Mouse (Mus musculus): ENCODE results near the gene Fggy.

Gene Fggy

DNA sequence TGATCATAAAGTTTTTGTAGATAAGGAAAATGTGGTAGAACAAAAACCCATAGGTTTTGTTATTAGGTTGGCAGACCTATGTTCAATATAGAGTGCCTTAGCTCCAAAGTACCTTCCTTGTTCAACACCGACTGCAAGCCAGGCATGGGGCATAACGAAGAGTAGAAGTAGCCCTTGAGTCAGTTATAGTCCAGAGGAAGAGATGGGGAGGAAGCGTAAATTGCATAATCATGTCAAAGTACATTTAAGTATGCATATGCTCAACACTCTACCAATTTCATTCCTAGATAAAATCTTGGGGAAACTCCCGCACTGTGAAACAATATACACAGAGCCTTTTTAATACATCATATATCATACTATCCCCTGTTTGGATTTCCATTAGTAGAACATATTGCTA, 221.2 kb downstream of the Fggy start:
- no peak for DNase-seq (ENCODE audit: low spot score in 2 of 2)

DNA sequence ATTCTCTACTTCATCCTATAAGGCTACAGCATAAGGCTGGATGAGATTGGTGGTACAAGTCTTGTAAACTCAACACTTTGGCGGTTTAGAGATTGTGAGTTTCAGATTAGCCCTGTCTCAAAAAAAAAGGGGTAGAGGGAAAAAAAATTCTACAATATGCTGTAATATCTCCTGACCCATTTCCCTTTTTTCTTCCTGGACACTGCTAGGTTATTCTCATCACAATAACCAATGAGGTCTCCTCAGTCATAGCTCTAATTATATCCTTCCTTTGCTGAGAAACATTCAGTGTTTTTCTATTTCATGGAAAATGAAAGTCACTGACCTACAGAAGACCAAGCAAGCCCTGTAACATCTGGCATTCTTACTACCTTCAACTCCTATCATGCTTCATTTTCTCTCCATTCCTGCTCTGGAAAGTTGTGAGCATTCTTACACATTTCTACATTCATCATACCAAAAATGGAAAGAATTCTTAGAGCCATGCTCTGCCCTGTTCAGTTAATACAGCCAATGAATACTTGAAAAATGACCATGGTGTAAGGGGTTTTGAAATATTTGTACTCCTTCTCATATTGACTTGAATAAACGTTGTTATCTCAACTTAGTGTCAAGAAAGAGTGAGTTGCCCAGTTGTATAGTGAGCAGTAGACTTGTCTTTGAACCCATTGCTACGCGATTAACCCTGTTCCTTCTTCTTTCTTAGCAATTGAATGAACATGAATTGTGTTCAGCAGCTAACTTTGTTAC, 227.0 kb downstream of the Fggy start:
- no peak for DNase-seq (ENCODE audit: low spot score in 2 of 2)

- DNase-seq (ENCODE audit: low spot score in 2 of 2), result no peak
These were observed 230.3 kb downstream of the Fggy start for GRCm38 (mm10) chr4:95787609-95788008.

DNA sequence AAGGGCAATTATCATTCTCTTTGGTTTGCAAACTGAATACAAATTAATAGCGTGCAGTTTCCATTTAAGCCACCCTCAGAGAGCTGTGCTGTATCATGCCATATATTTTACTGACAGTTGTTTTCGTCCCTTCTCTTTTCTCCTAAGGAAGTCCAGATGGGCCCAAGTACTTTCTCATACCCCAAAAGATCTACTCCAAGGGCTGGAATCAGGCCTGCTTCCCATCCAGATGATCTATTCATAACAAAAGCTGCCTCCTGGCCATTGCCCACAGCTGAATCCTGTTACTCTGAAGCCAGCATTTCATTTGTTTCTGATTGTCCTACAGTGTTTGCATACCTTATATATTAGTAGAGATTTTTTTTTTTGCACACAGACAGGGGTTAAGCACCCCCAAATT, 231.6 kb downstream of the Fggy start:
- DNase-seq (ENCODE audit: low spot score in 2 of 2), result no peak

DNA sequence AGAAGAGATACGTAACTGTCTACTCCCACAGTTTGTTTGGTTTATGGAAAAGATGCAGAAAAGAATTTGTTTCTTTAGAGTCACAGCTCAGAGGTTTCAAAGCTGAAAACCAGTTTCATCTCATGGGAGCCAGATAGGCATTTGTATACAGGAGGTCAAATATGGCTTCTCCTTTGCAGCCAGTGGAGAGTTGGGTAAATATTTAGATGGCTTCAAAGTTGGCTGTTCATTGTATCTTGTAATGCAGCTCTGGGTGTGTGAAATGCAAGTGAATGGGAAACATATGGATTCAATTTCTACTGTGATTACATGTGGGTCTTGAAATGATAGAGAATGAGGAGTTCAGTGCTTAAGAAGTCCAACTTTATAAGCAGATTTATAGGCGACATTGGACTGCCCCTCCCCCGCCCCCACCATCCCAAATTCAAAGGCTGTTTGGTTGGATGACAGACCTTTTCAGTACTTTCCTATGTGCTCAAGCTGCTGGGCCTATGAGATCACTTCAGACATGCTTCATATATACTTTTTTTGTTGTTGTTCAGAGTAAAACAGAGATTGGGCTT, 234.7 kb downstream of the Fggy start:
- DNase-seq (ENCODE audit: low spot score in 2 of 2), result no peak

DNA sequence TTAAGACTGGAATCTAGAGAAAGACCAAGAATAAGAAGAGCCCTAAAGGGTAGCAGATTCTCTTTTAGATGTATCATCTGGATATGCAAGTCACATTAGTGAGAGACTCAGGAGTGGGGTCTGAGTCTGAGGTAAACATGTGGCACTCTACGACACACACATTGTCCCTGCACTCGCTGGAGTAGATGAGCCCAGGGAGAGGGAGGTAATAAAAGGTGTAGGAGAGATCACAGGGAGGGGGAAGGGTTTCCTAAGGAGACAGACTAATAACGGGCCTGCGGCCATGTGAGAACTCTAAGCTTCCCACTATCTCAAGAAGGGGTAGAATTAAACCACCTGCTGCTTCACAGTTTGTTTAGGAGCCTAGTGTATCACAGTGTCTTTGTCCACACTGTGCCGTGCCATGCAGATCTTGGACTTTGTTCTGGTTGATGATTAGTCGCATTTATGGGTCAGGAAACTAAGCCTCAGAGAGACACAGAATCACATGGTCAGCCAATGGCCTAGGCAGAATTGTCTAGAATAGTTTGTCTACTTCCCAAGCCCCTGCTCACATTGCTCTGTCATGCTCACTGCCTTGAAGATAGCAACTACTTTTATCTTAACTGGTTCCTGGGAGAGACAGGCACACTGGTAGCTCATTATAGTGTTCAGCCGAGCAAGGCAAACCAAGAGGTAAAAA, 236.5 kb downstream of the Fggy start:
- no peak for DNase-seq (ENCODE audit: low spot score in 2 of 2)

DNA sequence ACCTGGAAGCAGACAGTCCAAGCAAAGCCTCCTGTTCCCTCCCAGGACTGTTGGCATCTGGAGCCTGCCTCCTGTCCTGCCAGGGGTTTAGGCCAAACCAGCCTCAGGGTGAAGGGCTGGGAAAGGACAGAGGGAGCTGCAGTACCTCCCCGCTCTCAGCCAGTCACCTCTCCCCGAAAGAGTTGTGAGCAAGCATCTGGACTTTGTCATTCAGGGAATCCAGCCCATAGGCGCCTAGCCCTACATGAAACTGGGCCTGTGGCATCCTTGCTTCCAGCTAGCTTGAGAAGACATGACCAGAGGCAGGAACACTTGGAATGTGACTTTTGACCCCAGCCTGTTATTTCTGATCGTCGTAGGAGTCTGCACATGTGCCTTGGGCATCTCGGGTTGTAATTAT, 237.3 kb downstream of the Fggy start:
- DNase-seq (ENCODE audit: low spot score in 2 of 2), result no peak

DNA sequence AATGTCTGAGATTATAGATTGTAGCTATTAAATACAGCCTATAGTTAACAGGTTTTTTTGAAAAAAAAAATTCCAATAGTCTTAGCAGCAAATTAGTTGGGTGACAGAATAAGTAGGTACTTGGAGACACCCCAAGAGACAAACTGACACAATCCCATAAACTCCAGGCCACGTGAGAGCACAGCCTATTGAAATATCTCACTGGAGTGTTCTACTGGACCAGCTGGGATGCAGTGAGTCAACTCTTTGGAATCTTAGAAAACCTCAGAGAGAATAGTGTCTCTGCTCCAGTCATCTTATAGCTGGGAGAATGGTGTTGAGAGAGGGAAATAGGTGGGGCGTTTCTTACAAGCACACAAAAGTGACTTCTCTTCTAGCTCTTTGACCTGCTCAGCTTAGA, 238.0 kb downstream of the Fggy start:
- DNase-seq (ENCODE audit: low spot score in 2 of 2), result no peak

GRCm38 (mm10) chr4:95819650-95820049, 262.3 kb downstream of the Fggy start:
- no peak for DNase-seq (ENCODE audit: low spot score in 2 of 2)

- DNase-seq (ENCODE audit: low spot score in 2 of 2), result no peak
These were observed 264.7 kb downstream of the Fggy start for GRCm38 (mm10) chr4:95821906-95822579.

DNA sequence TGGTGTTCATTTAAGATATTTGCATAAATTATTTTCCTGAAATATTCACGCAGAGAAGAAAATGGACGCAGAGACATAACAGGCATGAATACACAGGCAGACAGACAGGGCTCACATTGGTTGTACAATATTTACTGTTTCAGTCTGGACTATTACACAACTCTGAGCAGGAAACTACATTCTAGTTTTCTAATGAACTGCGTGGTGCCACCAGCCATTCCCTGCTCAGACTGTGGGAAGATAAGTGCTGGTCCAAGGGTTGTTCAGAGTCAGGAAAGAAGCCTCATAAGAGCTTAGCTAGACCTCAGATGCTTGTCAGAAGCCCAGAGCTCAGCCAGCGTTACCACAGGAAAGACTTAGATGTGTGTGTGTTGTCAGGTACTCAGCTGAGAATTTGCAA, 270.9 kb downstream of the Fggy start:
- no peak for DNase-seq (ENCODE audit: low spot score in 2 of 2)

GRCm38 (mm10) chr4:95830320-95830719, 273.0 kb downstream of the Fggy start:
- no peak for DNase-seq (ENCODE audit: low spot score in 2 of 2)

GRCm38 (mm10) chr4:95839860-95840259, 282.6 kb downstream of the Fggy start:
- no peak for DNase-seq (ENCODE audit: low spot score in 2 of 2)

GRCm38 (mm10) chr4:95840389-95841053, 283.2 kb downstream of the Fggy start:
- DNase-seq (ENCODE audit: low spot score in 2 of 2), result no peak

DNA sequence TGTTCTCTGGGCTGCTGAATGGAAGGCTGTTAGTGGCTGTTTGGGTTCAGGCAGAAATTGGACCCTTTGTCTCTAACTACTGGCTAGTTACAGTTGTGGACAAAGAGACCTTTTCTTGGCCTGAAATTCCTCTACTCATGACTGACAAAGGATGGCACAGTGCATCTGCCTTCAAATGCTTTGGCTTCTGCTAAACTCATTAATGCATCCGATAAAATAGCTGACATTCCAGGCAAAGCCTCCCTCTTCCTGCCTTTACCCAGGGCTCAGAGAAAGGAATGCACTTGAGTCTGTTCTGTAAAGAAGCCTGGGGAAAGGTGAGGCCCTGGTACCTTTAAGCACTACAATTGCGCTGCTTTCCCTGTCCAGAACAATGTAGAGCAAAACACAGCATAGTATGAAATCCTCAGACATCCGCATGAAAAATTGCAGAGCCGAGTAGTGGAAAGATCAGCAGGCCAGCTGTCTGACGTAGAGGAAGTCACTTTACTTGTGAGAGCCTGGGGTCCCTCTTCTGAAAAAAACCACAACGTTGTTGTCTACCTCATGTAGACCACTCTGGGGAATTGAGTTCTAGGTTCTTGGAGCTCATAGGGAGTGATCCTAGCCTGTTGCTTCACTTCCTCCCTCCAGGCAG, 288.8 kb downstream of the Fggy start:
- DNase-seq (ENCODE audit: low spot score in 2 of 2), result no peak

- DNase-seq (ENCODE audit: low spot score in 2 of 2), result no peak
These were observed 289.9 kb downstream of the Fggy start for GRCm38 (mm10) chr4:95847219-95847618.

DNA sequence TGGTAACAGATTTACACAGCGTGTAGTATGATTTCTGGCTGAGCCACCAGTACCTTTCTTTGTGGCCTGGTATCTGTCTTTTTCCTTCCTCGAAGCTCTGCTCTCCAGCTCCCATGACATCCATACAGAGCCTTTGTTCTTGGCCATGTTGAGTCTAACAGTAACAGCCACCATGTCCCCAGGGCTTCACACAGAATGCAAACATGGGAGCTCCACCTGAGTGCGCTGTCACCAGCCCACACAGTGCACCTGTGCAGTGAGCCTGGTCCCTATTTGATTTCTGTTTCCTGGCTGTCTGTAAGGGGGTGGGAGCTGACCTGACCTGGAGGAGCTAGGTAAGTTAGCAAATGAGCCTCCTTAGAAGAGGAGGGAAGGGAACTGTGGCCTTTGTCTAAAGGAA, 290.4 kb downstream of the Fggy start:
- peak in 1 of 2 experiments; percentile 9 for DNase-seq (ENCODE audit: low spot score in 2 of 2)

GRCm38 (mm10) chr4:95849497-95849896, 292.2 kb downstream of the Fggy start:
- no peak for DNase-seq (ENCODE audit: low spot score in 2 of 2)

DNA sequence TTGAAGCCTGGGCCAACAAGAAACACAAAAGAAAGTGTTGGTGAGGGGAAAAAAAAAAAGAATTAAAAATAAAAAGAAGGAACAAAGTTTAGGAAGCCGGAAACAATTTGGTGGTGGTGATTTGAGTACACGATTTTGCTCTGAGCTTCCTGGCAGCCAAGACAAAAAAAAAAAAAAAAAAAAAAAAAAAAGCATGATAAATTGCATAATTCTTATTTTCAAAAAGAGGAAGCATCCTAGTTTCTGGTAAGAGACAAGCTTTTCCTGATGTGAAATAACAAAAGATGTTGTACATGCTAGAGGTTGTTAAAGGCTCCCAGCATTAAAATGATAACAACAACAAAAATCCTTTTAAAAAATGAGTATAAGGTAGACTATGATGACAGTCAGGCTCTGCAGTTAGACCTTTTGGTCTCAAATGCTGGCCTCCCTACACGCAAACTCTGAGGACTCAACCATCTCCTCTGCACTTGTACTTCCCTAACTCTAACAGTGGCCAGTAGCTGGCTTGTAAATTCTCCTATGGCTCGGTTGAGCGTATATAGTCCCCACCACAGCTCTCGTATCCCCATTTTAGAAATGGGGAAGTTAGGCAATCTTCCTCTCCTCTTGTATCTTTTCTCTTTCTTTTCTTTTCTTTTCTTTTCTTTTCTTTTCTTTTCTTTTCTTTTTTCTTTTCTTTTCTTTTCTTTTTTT, 292.9 kb downstream of the Fggy start:
- DNase-seq (ENCODE audit: low spot score in 2 of 2), result peak in 1 of 2 experiments; percentile 27

GRCm38 (mm10) chr4:95852257-95852656, 294.9 kb downstream of the Fggy start:
- no peak for DNase-seq (ENCODE audit: low spot score in 2 of 2)

DNA sequence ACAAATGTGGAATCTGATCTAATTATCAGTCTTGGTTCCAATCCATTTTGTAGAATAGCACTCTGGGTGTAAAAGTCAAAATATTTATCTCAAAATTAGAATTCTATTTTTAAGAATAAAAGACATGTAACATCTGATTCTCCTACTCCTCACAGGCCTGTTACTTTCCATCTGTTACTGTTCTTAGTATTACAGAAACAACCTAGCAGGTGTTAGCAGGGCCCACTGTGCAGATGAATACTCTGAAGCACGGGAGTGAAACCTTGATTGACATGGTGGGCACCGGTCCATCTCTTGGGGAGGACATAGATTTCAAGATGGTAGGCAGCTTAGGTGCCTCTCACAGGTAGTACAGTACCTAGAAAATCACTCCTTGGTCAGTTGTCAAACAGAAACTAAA, 298.7 kb downstream of the Fggy start:
- DNase-seq (ENCODE audit: low spot score in 2 of 2), result no peak
